Mouse (Mus musculus) A20 (cell line): ENCODE measurements at regions not wholly inside any gene's neighbourhood (a gene's known extent, or its start where the extent isn't known, plus 50 kb on each side); places are given as distances from the start of the nearest gene placed in this dataset.

Source experiments
- DNase-seq: peaks from one replicate; pipeline ENCODE4 v3.0.0-alpha.2; 2011; ENCODE audit warnings: low read depth, low spot score

DNA sequence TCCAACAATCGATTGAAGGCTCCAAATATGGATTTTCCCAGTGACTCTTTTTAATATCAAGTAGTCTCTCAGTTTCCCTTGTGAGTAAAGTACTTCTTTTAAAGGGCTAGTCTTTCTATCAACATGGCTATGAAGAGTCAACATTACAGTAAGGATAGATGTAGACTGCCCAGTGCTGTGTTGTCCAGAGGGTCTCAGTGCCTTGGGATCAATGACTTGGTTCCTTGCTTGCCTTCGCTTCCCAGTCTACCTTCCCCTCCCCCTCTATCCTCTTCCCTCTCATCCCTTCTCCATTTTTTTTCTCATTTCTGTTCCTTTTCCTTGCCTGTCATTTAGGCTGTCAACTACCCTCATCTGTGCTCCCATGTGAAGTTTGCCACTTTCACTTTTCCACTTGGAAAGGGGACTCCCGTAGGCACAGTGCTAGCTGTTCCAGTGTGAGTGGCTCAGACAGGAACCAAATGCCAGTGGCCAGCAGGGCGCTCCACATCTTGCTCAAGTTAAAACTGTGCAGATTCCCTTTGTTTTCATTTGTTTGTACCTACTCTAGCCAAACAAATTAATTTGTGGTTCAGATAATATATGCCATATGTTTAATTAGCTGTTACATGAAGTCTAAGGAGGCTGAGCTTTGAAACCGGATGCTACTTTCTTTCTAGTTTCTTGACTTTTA lies 608.9 kb downstream of the Lmo4 start:
- no peak for DNase-seq

DNA sequence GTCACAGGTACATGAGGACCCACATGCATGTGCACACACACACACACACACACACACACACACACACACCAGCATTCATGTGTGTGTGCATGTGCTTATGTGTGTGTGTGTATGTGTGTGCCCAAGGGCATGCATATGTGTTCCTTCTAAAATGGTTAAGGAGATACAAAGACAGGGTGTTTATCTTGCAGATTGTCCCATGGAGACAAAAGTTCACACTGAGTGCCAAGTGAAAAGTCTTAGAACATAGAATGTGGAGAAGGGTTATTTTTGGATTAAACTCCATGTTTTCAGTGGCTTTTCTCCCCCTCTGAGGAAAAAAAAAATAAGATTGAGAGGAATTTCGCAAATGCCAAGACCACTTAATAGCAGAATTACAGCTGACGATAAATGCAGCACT lies 609.9 kb downstream of the Lmo4 start:
- DNase-seq: no peak

DNA sequence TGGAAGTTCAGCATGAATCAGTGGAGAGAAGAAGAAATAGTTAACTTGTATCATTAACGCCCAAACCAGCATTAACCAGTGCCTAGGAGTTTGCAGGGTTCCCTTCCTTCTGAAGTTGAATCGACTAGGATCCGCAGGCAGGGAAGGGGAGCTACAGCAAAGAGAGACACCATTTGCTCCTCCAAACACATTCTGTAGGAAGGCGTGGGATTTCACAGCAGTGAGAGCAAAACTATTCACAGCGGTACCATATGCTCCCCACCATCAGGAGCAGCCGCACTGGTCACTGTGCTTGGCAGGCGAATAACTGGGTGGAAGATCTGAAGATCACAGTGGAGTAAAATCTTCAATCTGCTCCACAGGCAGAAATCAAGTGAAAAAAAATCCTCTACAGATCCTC lies 610.3 kb downstream of the Lmo4 start:
- DNase-seq: no peak

DNA sequence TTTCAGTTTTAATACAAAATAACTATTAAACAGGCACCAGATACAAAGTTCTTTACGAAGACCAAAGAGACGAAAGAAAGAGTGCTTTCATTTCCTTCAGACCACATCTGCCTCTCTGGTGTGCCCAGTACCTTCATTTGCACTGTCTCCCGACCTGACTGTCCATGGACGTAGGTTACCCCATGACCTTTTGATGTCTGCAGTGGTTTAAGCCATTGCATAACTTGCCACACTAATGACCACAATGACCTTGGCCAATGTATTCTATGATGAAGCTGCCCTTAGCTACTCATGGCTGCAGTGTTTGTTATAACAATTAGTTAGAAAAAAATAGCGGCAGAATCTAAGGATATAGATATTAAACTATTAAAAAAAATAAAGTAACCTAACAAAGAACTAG lies 618.4 kb downstream of the Lmo4 start:
- DNase-seq: no peak

DNA sequence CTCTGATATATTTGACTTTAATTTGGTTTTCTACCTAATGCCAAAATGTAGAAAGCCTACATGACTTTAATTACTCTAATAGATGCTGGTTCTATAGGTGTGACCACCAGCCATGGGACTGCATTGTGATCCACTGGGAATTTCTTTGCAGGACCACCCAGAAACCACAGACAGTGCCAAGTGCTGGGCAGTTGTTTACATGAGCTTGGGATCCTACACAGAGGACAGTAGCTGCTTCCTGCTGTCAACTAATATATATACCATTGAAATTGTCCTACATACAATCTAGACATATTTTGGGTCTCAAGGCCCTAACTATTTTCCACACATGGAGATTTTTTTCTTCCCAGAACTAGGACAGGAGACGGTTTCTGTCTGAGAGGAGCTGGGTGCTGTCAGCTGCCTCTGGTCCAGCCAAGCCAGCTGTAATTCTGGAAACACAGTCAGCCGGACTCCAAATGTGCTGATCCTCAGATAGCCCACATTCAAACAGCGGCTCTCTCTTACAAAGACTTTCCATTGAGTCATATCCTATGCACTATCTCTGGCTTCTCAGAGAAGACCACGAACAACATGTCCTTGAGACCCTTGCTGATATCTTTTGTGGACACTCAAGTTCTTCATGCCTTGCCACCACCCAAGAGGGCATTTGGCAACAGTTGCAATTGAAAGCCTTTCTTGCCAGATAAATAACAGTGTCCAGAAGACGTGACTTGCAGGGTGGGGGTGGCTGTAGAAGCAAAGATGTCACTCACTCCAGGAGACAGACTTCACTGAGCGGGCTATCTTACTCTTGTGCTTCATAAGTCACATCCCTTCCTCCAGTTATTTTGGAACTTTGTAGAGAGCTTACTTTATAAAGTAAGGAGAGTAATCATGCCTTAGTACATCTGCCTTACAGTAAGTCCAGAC lies 620.1 kb downstream of the Lmo4 start:
- DNase-seq: no peak

DNA sequence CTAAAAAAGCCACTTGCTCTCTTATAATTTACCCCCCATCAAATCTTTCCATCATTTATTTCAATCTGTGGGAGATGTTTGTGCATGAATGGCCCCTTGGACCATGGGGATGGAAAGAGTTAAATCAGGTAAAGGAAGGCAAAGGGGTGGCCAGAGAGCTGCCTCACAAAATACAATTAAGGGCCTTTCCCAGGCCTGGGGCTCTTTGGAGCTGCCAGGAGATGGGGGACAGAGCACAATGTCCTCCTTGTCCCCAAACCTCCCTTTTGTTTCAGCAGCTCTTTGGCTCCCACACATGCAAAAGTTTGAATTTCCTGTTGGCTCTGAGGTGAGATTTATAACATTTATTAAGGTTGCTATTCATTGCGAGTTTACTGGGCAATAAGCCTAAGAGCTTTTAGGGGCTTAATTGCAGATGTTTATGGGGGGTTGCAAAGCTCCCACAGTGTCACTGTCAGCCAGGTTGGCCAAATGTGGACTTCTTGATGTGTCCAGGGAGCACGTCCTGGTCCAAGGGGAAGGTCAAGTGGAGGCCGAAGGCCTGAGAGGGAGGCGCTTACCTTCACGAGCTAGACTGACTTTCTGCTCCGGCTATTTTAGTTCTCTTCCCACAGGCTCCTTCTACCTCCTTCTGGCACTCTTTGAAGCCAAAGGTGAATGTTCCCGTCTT lies 628.5 kb downstream of the Lmo4 start:
- DNase-seq: no peak

DNA sequence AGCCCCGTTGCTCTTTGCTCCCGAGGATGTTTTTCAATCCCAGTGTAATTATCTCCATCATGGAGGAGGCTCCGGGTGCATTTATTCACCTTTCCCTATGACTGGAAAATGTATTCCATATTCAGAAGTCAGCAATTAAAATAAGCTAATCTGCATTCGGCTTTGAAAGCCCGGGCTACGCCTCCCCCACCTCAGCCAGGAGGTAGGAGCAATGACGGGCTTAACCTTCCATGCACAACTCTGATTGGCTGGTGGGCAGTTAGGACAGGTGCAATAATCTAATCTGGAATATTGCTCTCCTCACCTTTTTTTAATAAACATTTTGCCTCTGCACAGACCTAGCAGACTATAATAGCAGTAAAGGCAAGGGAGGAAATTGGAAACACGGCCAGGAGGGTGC lies 629.3 kb downstream of the Lmo4 start:
- DNase-seq: no peak

DNA sequence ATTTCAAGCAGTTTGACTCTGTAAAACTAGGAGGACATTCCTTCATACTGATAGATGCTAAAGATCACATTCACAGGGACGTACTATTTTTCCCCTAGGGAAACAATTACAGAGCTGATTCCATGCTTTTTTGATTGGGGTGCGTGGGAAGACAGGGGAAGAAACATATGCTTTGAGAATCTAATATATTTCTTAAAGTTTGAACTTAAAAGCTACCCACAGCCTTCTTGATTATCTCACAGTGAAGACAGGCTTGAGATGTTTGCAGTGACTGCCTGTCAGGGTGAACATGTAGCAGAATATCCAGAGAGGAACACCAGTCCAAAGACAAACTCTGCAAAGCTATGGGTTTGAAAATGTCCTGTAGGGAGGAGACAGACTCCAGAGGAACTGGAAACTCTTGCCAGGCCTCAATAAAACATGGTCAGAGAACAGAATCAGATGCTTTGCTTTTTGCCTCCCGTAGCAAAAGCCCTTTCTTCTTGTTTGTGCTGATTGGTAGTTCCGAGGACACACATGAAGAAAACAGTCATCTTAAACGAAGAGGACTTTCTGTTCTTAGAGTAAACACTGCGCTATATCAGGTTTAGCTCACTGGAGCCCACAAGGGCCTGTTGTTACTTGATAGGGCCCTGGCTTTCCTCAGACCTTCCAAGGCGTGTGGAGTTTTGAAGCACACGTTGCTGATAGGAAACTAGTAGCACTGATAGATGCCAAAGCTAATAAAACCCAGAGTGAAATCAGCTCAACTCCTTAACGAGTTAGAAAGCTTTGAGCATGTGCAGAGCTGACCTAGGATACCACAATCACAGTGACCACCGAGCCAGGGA lies 630.8 kb downstream of the Lmo4 start:
- no peak for DNase-seq

DNA sequence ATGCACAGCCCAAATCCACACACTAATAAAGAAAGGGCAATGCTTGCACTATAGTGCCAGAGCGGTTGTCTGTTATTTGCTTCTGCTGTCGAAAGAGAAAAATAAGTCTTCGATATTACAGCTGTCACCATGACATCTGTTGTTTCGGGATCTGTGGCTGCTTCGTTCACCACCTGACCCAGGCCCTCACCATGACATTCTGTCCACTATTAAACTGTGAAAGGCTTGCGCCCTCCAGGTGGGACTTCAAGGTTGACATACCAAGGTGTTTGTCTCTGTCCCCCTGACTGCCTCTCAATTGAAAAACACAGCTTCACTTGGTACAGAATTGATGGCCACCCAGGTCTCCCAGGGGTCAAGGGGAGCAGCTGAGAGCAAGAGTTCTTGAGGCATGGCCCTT lies 635.1 kb downstream of the Lmo4 start:
- DNase-seq: no peak

DNA sequence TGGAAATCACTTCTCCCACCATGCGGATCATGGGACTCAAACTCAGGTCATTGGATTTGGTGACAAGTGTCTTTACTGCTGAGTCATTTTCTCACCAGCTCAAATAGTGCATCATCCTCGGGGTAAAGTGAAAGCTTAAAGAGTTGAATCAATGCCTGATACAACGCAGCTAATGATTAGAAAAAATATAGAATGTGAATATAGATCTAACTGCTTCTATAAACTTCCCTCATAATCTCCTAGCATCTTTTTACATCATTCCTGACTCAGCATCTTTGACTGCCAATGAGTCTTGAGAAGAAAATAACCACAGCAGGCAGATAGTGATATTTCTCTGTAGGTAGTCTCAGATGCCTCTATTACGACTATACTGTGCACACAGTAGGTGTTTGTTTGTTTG lies 640.0 kb downstream of the Lmo4 start:
- DNase-seq: no peak

DNA sequence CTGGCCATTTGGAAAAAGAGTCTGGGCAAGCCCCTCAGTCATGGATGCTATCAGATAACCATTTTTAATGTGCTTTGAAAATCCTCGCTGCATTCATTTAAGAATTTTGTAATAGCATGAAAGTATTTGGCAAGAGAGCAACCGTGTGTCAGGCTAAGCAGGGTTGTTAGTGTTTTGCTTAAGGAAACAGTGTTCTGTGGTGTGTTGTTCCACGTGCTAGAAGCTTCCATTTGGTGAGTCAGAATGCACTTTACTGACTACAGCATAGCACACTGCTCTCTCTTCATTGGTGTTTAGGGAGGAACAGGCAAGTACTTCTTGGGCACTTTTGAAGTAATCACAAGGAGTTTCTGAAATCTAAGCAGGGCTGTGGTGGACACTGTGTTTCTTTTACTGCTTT lies 661.0 kb upstream of the Pkn2 start:
- DNase-seq: no peak

DNA sequence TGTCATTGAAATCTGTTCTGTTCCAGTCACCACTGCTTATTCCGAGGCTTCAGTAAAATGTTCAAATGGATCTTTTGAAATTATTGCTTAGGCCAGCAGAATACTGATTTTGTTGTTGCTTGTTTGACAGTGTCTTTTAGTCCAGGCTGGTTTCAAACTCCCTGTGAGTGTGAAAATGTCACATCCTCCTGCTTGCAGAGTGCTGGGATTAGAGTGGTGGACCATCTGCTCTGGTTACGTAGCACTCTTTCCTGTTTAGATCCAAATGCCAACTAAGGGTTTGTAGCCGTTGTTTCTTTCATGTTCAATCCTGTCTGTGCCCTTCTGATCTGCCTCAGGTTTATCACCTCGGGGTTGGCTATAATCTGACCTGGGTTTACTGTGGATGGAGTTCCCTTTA lies 646.2 kb upstream of the Pkn2 start:
- DNase-seq: no peak

DNA sequence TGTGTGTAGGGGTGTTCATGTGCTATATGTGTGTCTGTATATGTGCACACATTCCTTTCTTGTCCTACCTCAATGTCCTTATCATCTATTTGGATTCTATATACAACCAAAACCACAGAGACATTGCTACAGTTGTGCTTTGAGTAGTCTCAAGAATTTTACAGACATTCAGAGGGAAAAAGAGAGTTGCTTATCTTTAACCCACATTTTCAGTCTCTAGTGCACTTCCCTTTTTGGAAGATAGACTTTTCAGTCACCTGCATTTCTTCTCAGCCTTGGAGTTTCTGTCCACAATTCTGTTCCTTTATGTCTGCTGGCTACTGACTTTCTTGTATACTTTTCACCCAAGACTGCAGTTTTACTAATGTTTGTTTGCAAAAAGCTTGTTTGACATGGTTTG lies 645.5 kb upstream of the Pkn2 start:
- DNase-seq: no peak

DNA sequence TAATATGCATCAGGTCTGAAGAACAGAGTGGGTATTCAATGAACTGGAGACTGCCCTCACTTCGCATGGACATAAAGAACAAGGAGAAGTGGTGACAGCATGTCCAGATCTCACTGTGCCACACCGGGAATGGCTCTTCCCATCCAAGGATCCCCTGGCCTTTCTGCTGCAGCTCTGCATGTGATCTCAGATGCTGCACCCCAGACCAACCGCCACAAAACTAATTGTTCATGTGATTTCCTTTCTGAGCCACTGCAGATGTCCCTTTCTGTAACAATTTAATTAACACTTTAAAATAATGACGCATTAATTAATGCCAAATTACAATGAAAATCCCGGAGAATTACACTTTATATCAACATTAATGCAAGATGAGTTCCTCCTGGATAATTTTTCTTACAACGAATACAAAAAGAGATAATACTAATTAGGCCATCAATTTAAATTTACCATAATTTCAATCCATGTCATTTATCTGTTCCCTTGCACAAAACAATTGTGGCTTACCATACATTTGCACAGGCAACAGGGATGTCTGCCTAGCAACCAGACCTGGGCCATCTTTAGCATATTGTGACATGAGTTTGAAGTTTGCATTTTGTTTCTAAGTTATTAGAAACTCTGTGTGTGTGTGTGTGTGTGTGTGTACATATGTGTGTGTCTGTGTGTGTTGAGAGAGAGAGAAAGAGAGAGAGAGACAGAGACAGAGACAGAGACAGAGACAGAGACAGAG lies 630.9 kb upstream of the Pkn2 start:
- no peak for DNase-seq

DNA sequence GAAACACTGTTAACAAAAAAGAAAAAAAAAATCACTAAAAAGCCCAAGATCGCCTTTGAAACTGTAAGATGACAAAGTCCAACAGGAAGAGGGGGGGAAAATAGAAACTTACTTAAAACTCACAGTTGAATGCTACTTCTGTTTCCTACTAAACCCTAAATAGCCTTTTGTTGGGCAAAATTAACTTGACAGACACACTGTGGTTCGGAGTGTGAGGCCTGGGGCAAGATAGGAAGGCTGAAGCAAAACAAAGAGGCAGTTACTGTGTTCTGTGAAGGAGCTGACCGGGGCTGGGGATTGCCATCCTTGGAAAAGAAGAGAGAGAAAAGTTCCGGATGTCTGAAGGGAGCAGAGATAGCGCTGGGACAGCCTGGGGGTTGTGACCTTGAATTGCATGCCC lies 627.7 kb upstream of the Pkn2 start:
- no peak for DNase-seq

DNA sequence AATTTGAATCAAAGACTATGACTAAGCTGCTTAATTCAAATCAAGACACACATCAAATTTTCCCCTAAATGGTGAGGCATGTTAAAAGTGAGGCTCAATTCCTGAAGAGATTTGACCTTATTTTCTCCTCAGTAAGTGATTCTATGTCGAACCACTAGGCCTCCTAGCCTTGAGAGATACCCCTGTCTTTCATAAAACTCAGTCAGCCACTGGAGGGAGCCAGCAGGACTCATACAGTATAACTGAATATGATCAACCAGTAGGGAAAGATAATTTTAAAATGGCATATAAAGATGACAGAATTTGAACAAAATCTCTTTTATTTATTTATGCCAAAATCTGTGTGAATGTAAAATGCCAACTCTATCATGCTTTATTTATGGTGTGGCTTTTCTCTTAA lies 626.5 kb upstream of the Pkn2 start:
- no peak for DNase-seq

DNA sequence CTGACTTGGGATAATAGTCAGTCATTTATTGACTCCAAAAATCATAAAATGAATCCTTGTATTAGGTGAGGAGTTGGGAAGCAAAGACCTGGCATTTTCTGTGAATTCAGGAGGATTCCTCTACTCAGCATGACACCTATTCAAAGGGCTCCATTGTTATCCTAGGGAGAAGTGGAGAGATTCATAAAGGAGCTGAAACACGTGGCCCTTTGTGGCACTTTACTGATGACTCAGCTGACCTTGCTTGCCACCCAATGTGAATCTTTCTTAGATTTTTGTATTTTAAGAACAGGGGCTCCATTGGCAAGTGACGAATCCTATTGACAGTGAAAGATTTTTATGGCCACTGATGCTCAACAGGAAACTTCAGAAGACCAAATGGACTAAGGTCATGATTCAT lies 619.2 kb upstream of the Pkn2 start:
- no peak for DNase-seq

DNA sequence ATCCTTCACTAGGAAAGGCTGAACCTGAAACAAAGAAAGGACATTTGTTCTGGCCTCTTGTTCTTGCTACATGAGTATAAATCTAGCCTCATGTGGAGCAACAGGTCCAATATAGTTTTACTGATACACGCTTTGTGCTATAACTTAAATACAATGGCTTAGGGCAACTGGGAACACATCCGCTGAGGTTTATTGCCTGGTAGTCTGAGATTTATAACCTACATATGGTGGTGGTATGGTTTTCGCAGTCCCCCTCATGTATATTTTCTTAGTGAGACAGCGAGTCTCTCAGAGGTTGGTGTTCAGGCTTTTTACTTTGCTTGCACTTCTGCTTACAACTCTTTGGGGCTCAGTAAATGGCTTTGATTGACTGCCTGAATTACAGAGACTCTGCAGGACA lies 613.6 kb upstream of the Pkn2 start:
- no peak for DNase-seq

DNA sequence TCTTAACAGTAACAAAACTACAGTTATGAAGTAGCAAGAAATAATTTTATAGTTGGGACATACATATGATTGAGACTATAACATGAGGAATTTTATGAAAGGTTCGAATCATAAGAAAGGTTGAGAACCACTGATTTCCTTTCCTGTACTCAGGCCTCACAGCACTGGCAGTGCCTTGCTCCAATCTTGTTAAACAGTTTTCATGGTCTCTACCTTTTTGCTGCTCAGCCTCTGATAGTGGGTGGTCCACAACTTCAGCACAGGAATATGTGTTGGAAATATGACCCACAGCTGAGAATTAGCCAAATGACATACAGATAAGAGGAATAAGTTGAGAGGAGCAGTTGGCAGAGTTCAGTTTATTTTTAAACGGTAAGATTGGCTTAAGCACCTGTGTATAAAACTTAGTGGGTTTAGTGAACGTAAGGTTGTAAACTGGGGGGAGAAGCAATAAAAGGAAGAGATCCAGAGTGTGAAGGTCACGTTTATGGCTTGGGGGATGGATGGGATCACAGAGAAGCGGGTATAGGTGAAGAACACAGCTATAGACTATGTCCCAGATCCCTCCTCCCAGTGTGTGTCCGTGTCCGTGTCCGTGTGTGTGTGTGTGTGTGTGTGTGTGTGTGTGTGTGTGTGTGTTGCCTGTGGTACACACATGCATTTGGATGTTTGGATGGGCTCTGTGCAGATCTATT lies 596.3 kb upstream of the Pkn2 start:
- DNase-seq: no peak

DNA sequence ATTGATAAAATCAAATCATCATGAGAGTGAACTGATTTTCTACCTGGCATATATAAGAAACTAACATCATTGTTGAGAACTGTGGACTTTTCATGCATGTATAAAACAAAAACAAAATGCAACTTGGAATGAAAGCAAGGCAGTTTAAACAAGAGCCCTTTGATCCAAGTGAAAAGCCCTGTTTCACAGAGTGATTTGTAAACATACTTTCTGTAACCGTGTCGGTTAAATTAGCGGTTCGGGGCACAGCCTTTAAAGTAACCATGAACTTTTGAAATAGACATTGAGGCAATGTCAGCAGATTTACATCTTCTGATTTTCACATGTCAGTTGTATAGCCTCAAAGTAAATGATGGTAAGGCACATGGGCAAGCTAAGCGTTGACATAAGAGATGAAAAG lies 593.7 kb upstream of the Pkn2 start:
- no peak for DNase-seq
